Mouse (Mus musculus) midbrain, embryonic 16.5 days (tissue): ENCODE measurements around the gene Gm17535. TPM values are rescaled to one million over a fixed set of nuclear protein-coding genes. Genes with fewer than 3 reads are reported as not detected.
"Not testable (repeated sequence)": the region's sequence is repeated elsewhere in the genome, so short reads cannot be mapped to it uniquely, and the experiment has no call there.

Experiments used
- ATAC-seq: fragments of 200-750 bp; cut with Nextera tagmentation; 2 replicates; pipeline ENCODE4 v1.8.0; 2017; ENCODE audit warnings: moderate TSS enrichment
- H3K27ac ChIP-seq: fragments of 300-500 bp; sonication (generic); 2 replicates; pipeline ENCODE4 v1.5.1; 2014; ENCODE audit warnings: mild to moderate bottlenecking, low read length, mixed read lengths
- H3K27me3 ChIP-seq: fragments of 300-500 bp; sonication (generic); 2 replicates; pipeline ENCODE4 v1.6.1; 2014; ENCODE audit warnings: low read depth, low read length, mixed read lengths; ENCODE audit not compliant: control insufficient read depth, insufficient read depth
- H3K36me3 ChIP-seq: fragments of 300-500 bp; sonication (generic); 2 replicates; pipeline ENCODE4 v1.6.1; 2014; ENCODE audit warnings: mild to moderate bottlenecking, low read length, moderate library complexity, mixed read lengths; ENCODE audit not compliant: control insufficient read depth, insufficient read depth
- H3K4me1 ChIP-seq: fragments of 300-500 bp; sonication (generic); 2 replicates; pipeline ENCODE4 v1.6.1; 2014; ENCODE audit warnings: mild to moderate bottlenecking, low read length, mixed read lengths; ENCODE audit not compliant: control insufficient read depth, insufficient read depth
- H3K4me2 ChIP-seq: fragments of 300-500 bp; sonication (generic); 2 replicates; pipeline ENCODE4 v1.6.1; 2014; ENCODE audit warnings: mild to moderate bottlenecking, low read length, mixed read lengths
- H3K4me3 ChIP-seq: fragments of 300-500 bp; sonication (generic); 2 replicates; pipeline ENCODE4 v1.5.1; 2014; ENCODE audit warnings: low read depth, mild to moderate bottlenecking, low read length, moderate library complexity, mixed read lengths
- H3K9ac ChIP-seq: fragments of 300-500 bp; sonication (generic); 2 replicates; pipeline ENCODE4 v1.6.1; 2014; ENCODE audit warnings: low read depth, low read length, mixed read lengths
- H3K9me3 ChIP-seq: fragments of 300-500 bp; sonication (generic); replicated peaks from 2 replicates; pipeline ENCODE4 v1.6.1; 2014; ENCODE audit warnings: mild to moderate bottlenecking, low read length, mixed read lengths; ENCODE audit not compliant: control insufficient read depth, poor library complexity, severe bottlenecking
- WGBS: fragments of 180-500 bp; shearing (Covaris S2); extraction: QIAGEN DNeasy Blood & Tissue Kit; methylation state at CpG from one replicate; pipeline ENCODE4 v1.1.7; 2014; 5-methylcytosine and 5-hydroxymethylcytosine counted together
- polyA plus RNA-seq: library from polyadenylated mRNA; unstranded; fragments of >200 nt; fragmentation: Nextera tagmentation; extraction: Ambion mirVana; gene quantifications from 2 replicates; pipeline ENCODE4 v1.2.1, GENCODE M21; 2015

Gm17535 gene
- polyA plus RNA-seq, 1 experiment from 2014 or later, result not detected

DNA sequence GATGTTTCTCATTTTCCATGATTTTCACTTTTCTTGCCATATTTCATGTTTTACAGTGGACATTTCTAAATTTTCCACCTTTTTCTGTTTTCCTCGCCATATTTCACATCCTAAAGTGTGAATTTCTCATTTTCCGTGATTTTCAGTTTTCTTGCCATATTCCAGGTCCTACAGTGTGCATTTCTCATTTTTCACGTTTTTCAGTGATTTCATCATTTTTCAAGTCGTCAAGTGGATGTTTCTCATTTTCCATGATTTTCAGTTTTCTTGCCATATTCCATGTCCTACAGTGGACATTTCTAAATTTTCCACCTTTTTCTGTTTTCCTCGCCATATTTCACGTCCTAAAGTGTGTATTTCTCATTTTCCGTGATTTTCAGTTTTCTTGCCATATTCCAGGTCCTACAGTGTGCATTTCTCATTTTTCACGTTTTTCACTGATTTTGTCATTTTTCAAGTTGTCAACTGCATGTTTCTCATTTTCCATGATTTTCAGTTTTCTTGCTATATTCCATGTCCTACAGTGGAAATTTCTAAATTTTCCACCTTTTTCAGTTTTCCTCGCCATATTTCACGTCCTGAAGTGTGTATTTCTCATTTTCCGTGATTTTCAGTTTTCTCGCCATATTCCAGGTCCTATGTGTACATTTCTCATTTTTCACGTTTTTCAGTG is 11.0 kb upstream of the Gm17535 start, which contains the start of gene Gm10718:
Gm10718 (plus strand) TSS at position 236 of the 673 bp plus-strand sequence.
- 75% methylated on average over 9 of the region's 13 CpGs for WGBS
- not testable (repeated sequence) for H3K27ac ChIP-seq, H3K4me3 ChIP-seq, H3K4me1 ChIP-seq, H3K9ac ChIP-seq, H3K27me3 ChIP-seq, H3K36me3 ChIP-seq, H3K9me3 ChIP-seq, H3K4me2 ChIP-seq, ATAC-seq

DNA sequence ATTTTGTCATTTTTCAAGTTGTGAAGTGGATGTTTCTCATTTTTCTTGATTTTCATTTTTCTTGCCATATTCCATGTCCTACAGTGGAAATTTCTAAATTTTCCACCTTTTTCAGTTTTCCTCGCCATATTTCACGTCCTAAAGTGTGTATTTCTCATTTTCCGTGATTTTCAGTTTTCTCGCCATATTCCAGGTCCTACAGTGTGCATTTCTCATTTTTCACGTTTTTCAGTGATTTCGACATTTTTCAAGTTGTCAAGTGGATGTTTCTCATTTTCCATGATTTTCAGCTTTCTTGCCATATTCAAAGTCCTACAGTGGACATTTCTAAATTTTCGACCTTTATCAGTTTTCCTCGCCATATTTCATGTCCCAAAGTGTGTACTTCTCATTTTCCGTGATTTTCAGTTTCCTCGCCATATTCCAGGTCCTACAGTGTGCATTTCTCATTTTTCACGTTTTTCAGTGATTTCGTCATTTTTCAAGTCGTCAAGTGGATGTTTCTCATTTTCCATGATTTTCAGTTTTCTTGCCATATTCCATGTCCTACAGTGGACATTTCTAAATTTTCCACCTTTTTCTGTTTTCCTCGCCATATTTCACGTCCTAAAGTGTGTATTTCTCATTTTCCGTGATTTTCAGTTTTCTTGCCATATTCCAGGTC is 10.3 kb upstream of the Gm17535 start:
- not testable (repeated sequence) for ATAC-seq, H3K4me1 ChIP-seq, H3K27ac ChIP-seq, H3K36me3 ChIP-seq, H3K4me3 ChIP-seq, H3K9me3 ChIP-seq, H3K9ac ChIP-seq, H3K4me2 ChIP-seq, H3K27me3 ChIP-seq
- WGBS, result 72% methylated on average over 14 of the region's 16 CpGs

DNA sequence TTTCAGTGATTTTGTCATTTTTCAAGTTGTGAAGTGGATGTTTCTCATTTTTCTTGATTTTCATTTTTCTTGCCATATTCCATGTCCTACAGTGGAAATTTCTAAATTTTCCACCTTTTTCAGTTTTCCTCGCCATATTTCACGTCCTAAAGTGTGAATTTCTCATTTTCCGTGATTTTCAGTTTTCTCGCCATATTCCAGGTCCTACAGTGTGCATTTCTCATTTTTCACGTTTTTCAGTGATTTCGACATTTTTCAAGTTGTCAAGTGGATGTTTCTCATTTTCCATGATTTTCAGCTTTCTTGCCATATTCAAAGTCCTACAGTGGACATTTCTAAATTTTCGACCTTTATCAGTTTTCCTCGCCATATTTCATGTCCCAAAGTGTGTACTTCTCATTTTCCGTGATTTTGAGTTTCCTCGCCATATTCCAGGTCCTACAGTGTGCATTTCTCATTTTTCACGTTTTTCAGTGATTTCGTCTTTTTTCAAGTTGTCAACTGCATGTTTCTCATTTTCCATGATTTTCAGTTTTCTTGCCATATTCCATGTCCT is 9.4 kb upstream of the Gm17535 start, which contains the start of gene Gm10717:
Gm10717 (plus strand) TSS at position 506 of the 556 bp plus-strand sequence.
- not testable (repeated sequence) for H3K9me3 ChIP-seq, H3K4me3 ChIP-seq
- WGBS, result 73% methylated on average over 12 of the region's 12 CpGs

DNA sequence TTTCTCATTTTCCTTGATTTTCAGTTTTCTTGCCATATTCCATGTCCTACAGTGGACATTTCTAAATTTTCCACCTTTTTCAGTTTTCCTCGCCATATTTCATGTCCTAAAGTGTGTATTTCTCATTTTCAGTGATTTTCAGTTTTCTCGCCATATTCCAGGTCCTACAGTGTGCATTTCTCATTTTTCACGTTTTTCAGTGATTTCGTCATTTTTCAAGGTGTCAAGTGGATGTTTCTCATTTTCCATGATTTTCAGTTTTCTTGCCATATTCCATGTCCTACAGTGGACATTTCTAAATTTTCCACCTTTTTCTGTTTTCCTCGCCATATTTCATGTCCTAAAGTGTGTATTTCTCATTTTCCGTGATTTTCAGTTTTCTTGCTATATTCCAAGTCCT is 8.7 kb upstream of the Gm17535 start:
- not testable (repeated sequence) for H3K27ac ChIP-seq, H3K4me1 ChIP-seq, H3K27me3 ChIP-seq, H3K4me2 ChIP-seq, H3K9ac ChIP-seq, H3K4me3 ChIP-seq, H3K36me3 ChIP-seq, ATAC-seq, H3K9me3 ChIP-seq
- 68% methylated on average over 4 of the region's 6 CpGs for WGBS

More for the DNA sequence above, 9.4 kb upstream of the Gm17535 start, which contains the start of gene Gm10717:
- not testable (repeated sequence) for H3K4me2 ChIP-seq, H3K27ac ChIP-seq, H3K9ac ChIP-seq, H3K27me3 ChIP-seq, ATAC-seq, H3K36me3 ChIP-seq, H3K4me1 ChIP-seq

DNA sequence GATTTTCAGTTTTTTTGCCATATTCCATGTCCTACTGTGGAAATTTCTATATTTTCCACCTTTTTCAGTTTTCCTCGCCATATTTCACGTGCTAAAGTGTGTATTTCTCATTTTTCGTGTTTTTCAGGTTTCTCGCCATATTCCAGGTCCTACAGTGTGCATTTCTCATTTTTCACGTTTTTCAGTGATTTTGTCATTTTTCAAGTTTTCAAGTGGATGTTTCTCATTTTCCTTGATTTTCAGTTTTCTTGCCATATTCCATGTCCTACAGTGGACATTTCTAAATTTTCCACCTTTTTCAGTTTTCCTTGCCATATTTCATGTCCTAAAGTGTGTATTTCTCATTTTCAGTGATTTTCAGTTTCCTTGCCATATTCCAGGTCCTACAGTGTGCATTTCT is 8.3 kb upstream of the Gm17535 start:
- H3K36me3 ChIP-seq, ATAC-seq, H3K27ac ChIP-seq, H3K9me3 ChIP-seq, H3K4me1 ChIP-seq, H3K9ac ChIP-seq, H3K4me2 ChIP-seq, H3K27me3 ChIP-seq, H3K4me3 ChIP-seq: not testable (repeated sequence)
- 78% methylated on average over 5 of the region's 5 CpGs for WGBS

DNA sequence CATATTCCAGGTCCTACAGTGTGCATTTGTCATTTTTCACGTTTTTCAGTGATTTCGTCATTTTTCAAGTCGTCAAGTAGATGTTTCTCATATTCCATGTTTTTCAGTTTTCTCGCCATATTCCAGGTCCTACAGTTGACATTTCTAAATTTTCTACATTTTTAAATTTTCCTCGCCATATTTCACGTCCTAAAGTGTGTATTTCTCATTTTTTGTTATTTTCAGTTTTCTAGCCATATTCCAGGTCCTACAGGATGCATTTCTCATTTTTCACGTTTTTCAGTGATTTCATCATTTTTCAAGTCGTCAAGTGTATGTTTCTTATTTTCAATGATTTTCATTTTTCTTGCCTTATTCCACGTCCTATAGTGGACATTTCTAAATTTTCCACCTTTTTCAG is 7.7 kb upstream of the Gm17535 start:
- WGBS, result 70% methylated on average over 9 of the region's 9 CpGs
- not testable (repeated sequence) for H3K27ac ChIP-seq, H3K9ac ChIP-seq, H3K4me1 ChIP-seq, H3K9me3 ChIP-seq, H3K4me3 ChIP-seq, ATAC-seq, H3K4me2 ChIP-seq, H3K27me3 ChIP-seq, H3K36me3 ChIP-seq

DNA sequence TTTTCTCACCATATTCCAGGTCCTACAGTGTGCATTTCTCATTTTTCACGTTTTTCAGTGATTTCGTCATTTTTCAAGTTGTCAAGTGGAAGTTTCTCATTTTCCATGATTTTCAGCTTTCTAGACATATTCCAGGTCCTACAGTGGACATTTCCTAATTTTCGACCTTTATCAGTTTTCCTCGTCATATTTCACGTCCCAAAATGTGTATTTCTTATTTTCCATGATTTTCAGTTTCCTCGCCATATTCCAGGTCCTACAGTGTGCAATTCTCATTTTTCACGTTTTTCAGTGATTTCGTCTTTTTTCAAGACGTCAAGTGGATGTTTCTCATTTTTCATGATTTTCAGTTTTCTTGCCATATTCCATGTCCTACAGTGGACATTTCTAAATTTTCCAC is 7.2 kb upstream of the Gm17535 start:
- H3K4me1 ChIP-seq, H3K9me3 ChIP-seq, H3K9ac ChIP-seq, H3K27ac ChIP-seq, H3K4me2 ChIP-seq, H3K4me3 ChIP-seq, H3K27me3 ChIP-seq, H3K36me3 ChIP-seq: not testable (repeated sequence)
- ATAC-seq, result 0 out of 2 replicates have a peak, but pooled peaks have one; percentile 34
- WGBS, result 80% methylated on average over 9 of the region's 9 CpGs

DNA sequence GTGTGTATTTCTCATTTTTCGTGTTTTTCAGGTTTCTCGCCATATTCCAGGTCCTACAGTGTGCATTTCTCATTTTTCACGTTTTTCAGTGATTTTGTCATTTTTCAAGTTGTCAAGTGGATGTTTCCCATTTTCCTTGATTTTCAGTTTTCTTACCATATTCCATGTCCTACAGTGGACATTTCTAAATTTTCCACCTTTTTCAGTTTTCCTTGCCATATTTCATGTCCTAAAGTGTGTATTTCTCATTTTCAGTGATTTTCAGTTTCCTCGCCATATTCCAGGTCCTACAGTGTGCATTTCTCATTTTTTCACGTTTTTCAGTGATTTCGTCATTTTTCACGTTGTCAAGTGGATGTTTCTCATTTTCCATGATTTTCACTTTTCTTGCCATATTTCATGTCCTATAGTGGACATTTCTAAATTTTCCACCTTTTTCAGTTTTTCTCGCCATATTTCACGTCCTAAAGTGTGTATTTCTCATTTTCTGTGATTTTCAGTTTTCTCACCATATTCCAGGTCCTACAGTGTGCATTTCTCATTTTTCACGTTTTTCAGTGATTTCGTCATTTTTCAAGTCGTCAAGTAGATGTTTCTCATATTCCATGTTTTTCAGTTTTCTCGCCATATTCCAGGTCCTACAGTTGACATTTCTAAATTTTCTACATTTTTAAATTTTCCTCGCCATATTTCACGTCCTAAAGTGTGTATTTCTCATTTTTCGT is 5.0 kb upstream of the Gm17535 start:
- WGBS, result 72% methylated on average over 12 of the region's 16 CpGs
- not testable (repeated sequence) for H3K27ac ChIP-seq, H3K4me3 ChIP-seq, H3K9me3 ChIP-seq, ATAC-seq, H3K4me2 ChIP-seq, H3K36me3 ChIP-seq, H3K4me1 ChIP-seq, H3K27me3 ChIP-seq, H3K9ac ChIP-seq
